Mouse (Mus musculus) brown adipose tissue, adult 24 weeks (tissue): ENCODE measurements around the gene Svbp. TPM values are rescaled to one million over a fixed set of nuclear protein-coding genes. Genes with fewer than 3 reads are reported as not detected.

ENCODE experiments used
- H3K27ac ChIP-seq: fragments of 200-500 bp; replicated peaks from 2 replicates; pipeline ENCODE4 v1.5.1; 2012; ENCODE audit warnings: low read depth, mild to moderate bottlenecking, low read length
- H3K4me1 ChIP-seq: fragments of 200-500 bp; 2 replicates; pipeline ENCODE4 v1.6.1; 2012; ENCODE audit warnings: low read length, mixed read lengths; ENCODE audit not compliant: control insufficient read depth, insufficient read depth, insufficient read length
- H3K4me3 ChIP-seq: fragments of 200-500 bp; 2 replicates; pipeline ENCODE4 v1.5.1; 2012; ENCODE audit warnings: low read depth, mild to moderate bottlenecking, low read length, moderate library complexity; ENCODE audit not compliant: insufficient read depth
- polyA plus RNA-seq: library from polyadenylated mRNA; stranded (reverse); fragments of >200 nt; gene quantifications from 2 replicates; pipeline ENCODE4 v1.2.4, GENCODE M21; 2012; ENCODE audit not compliant: missing spikeins, insufficient read depth, insufficient read length

The Svbp gene
- polyA plus RNA-seq, 1 experiment: 38.8 TPM

DNA sequence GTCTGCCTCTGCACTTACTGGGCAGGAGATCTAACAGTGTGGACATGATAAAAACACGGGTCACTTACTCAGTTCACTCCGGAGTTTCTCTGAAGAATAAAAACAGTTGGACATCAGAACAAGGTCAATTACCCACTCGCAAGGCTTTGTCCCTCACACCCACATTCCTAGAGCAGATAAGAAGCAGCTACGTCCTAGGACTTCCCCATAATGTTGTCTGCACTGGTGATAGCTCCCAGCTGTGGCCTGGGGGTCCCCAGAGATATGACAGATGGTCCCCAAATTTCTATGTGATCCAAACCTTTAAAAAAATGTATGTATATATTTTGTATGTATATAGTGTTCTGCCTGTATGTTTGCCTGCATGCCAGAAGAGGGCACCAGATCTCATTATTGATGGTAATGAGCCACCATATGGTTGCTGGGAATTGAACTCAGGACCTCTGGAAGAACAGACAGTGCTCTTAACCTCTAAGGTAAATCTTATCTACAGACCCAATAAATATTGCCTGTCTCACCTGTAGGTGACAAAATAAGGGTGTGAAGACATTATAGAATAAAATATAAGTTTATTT lies 14.9 kb upstream of the Svbp start:
- Histone ChIP-seq H3K4me3 (no peak overlapping the region), H3K27ac (no peak overlapping the region), H3K4me1 (peaks cover 5% of the 10 kb centered on the region)

DNA sequence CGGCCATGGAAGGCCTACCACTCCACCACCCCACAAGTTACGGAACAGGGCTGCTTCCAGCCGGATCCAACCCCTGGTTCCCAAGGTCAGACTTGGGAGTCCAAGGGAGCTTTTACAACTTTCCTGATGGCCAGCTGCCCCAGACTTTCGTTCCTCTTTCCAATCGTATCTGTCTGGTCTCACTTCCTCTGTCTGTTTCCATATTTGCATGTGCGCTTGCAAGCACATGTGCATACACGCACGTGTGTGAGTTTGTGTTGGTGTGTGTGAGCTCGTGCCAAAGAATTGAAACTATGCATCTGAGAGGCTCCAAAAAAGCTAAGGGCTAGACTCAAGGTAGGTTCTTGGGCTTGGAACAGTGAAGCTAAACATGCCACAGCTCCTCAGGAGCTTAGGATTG lies 13.7 kb upstream of the Svbp start:
- no peak overlapping the region for H3K4me3 ChIP-seq
- no peak overlapping the region for H3K27ac ChIP-seq
- H3K4me1 ChIP-seq: peaks cover 5% of the 10 kb centered on the region

DNA sequence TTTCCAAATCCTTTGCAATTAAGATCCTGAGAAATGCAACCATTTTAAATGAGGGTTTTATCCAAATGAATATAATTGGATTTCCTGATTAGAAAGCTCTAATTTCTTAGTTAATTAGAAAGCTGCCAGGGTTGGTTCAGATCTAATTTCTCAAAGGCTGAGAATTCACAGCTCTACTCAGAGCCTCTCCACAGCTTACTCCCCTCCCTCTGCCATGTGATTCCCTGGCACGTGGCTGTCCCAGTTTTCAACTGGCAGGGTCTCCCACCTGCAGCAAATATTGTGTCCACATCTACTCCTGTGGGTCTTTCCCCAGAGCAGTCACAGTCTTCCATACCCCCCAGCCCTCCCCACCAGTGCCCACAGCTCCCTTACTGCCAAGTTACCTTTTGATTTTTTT lies 11.6 kb upstream of the Svbp start:
- Histone ChIP-seq H3K27ac (no peak overlapping the region), H3K4me1 (no peaks in the 10 kb centered on the region), H3K4me3 (no peak overlapping the region)

DNA sequence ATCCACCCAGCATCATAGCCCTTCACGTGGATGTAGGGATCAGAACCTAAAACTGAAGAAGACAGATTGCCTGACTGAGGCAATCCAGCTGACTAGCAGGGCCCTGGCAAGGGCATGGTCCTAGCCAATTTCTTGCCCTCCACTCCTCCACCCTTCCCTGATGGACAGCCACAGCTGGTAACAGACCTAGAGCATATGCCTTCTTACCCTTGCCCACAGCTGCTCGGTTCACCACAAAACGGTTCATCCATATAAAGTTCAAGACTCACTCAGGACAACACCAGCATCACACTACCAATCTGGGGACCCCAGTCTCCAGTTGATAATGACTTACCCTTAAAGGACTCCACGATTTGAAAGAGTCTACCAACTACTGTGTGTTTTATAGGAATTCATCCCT lies 9.3 kb upstream of the Svbp start:
- no peak overlapping the region for H3K4me3 ChIP-seq
- H3K27ac ChIP-seq: no peak overlapping the region
- H3K4me1 ChIP-seq: no peaks in the 10 kb centered on the region

DNA sequence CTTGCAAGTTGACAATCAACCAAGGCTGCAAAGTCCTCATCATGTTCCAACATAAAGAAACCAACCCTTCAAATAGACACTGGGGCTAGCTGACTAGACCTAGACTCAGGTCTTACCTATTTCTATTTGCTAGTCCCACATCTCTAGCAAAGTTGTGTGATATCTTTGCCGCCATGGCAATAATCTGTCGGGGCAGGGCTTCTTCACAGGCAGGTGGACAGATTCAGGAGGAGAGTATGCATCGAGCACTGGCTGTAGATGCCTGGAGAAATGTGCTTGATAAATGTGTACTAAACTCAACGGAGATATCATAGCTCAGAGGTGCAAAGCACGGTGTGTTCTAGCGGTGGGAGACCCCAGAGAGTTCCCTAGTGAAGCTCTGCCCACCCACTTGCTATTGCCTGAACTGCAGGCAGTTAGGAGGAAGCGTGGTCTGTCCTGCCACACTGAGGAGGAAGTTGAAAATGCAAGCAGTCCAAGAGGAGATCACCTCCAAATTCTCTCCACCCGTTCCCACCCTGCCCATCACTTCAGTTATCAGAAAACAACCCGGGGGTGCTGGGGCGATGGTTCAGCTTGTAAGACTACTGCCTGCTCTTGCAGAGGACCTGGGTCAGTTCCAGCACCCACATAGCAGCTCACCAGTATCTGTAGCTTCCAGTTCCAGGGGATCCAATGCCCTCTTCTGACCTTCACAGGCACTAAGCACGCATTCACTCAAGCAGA lies 6.9 kb upstream of the Svbp start:
- no peak overlapping the region for H3K4me3 ChIP-seq

DNA sequence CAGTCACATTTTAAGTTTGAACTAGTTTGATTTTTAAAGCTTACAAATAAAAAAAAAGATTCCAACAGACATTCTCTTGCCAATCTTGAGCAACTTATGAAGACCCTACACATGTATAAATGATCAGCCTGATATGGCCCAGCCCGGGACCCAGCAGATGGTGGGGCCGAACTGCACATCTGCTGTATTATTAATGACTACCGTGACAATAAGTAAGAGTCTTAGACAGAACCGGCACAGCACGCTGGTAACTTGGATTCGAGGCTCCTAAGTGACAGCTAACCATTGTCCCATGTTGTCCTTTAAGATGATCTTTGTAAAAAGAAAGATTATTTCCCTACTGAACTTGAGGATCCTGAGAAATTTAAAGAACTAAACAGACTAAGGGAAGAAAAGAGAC lies 5.7 kb upstream of the Svbp start:
- H3K27ac ChIP-seq: no peak overlapping the region
- no peak overlapping the region for H3K4me3 ChIP-seq
- no peaks in the 10 kb centered on the region for H3K4me1 ChIP-seq

More for the DNA sequence above, 6.9 kb upstream of the Svbp start:
- H3K27ac ChIP-seq: no peak overlapping the region
- no peaks in the 10 kb centered on the region for H3K4me1 ChIP-seq

GRCm38 (mm10) chr4:119189864-119190263 lies 5.2 kb upstream of the Svbp start, which contains the start of gene Ermap:
TSS of gene Ermap (minus strand) at chr4:119190011.
- H3K4me1 ChIP-seq: no peaks in the 10 kb centered on the region
- no peak within 1 kb of the TSS for H3K27ac ChIP-seq
- H3K4me3 ChIP-seq: no peak within 1 kb of the TSS

- H3K4me3 ChIP-seq: no peak overlapping the region
- no peak overlapping the region for H3K27ac ChIP-seq
- H3K4me1 ChIP-seq: no peaks in the 10 kb centered on the region
These were observed 4.5 kb upstream of the Svbp start for GRCm38 (mm10) chr4:119190618-119191017.

DNA sequence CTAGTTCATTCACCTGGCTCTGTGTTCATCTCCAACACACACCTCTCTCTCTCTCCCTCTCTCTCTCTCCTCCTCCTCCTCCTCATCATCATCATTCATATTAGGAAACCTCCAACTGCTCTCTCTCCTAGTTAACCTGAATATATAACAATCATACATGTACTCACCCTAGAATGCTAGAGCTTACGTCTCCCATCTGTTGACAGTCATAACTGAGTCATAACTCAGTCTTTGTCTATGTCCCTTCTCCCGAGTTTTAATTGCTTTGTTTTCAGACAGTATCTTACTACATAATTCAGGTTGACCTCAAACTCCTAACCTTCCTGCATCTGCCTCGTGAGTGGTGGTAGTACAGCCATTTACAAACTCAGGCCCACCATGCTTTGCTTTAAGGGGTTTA lies 3.8 kb upstream of the Svbp start:
- Histone ChIP-seq H3K4me1 (no peaks in the 10 kb centered on the region), H3K27ac (no peak overlapping the region), H3K4me3 (no peak overlapping the region)

GRCm38 (mm10) chr4:119192757-119193156 lies 2.3 kb upstream of the Svbp start:
- no peak overlapping the region for H3K27ac ChIP-seq
- H3K4me1 ChIP-seq: no peaks in the 10 kb centered on the region
- H3K4me3 ChIP-seq: no peak overlapping the region

- Histone ChIP-seq H3K4me1 (no peaks in the 10 kb centered on the region), H3K4me3 (peak overlapping the region; percentile 75), H3K27ac (no peak overlapping the region)
These were observed 645 bp downstream of the Svbp start for GRCm38 (mm10) chr4:119195582-119196320.

DNA sequence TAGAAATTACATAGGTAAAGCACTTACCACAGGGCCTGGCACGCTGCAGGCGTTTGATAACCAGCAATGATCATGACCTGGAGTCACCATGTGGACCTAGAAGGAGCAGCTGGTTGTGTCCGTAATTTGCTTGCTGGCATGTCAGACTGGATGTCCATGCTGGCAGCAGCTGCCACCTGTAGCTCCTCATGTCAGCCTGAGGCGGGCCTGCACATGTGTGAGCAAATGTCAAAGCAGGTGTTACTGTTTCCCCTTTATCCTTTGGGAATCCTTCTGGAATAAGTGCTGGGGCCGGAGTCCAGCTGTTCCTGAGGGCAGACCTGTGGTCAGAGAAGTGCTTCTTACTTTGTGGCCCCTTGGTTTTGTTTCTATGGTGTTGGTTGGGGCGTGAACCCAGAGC lies 3.0 kb downstream of the Svbp start:
- no peak overlapping the region for H3K4me3 ChIP-seq
- H3K4me1 ChIP-seq: no peaks in the 10 kb centered on the region
- no peak overlapping the region for H3K27ac ChIP-seq

- H3K4me1 ChIP-seq: no peaks in the 10 kb centered on the region
These were observed 9.6 kb downstream of the Svbp start for GRCm38 (mm10) chr4:119204672-119205071.

DNA sequence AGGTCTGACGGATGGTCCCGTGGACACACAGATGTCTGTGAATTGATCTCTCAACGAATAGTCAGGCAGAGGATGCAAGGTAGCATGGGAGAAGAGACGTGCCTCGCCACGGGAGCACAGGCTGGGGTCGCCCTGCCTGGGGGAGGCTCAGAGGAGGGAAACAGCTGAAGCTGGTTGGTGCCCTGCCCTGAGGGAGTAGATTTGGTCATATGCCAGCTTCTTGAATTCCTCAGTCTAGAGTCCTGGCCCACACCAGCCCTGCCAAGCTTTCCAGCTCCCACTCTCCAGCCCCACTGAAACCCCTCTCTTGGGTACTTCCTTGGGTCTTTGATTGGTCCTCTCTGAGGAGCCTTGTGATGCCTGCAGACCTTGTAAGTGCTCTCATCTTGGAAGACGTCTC lies 21.6 kb downstream of the Svbp start:
- Histone ChIP-seq H3K4me1 (no peaks in the 10 kb centered on the region), H3K4me3 (no peak overlapping the region), H3K27ac (no peak overlapping the region)

More at GRCm38 (mm10) chr4:119204672-119205071, 9.6 kb downstream of the Svbp start:
- Histone ChIP-seq H3K27ac (no peak overlapping the region), H3K4me3 (no peak overlapping the region)

DNA sequence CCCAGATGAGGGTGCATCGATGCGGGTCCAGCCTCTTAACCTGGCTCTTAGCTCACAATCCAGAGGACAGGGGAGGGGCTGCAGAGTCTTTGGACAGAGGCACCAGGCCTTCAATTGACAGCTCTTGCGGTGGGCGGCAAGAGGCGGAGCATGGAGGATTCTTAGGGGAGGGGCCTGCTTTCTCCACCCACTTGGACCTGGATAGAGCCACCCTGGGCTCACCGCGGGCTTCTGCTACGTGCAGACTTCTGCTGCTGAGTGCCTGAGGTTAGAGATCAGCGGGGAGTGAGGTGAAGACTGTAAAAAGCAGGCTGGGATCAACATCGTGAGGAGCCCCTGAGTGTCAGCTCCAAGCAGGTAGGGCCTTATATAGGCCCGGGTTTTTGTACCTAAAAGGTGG lies 23.1 kb downstream of the Svbp start, which contains the start of gene Tmem269:
Gene Tmem269, minus strand, starts transcription at position 49 of the 400 bp plus-strand sequence.
- Histone ChIP-seq H3K27ac (no peak within 1 kb of the TSS), H3K4me3 (no peak within 1 kb of the TSS), H3K4me1 (no peaks in the 10 kb centered on the region)
